Mouse (Mus musculus): ENCODE measurements around the gene Gclm. TPM values are rescaled to one million over a fixed set of nuclear protein-coding genes. Genes with fewer than 3 reads are reported as not detected.

Gclm gene
- polyA plus RNA-seq (2015; fragmentation: Nextera tagmentation; extraction: Ambion mirVana): 41.2 and 48.4 TPM in 2 replicates

DNA sequence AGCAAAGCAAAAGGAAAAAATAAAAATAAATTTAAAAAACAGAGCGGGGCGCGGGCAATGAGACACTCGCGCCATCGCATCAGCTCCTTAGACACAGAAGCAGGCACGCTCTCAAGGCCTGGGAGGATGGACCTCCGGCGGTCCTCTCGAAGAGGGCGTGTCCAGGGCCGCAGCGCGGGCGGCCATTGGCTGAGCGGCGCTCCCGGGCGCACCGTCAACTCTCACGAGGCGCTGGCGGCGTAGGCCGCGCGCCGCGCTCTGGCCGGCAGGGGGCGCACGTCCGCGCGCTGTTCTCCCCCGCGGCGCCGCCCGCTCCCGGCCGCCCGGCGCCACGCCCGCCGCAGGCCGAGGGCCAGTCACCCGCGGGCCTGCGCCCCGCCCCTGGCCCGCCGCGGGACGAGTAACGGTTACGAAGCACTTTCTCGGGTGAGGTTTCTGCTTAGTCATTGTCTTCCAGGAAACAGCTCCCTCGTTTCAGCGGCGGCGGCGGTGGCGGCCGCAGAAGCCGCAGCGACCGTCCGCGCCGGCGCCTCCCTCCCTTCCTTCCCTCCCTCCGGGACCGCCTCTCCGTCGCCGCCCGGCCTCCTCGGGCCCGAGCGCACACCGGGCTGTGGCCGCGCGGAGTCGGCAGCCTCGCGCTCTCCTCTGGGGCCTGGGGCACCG is at the start of gene Gclm:
TSS of gene Gclm (plus strand) at position 343 of the 663 bp plus-strand sequence.
- peak within 1 kb of the TSS; percentile 82 for H3K4me3 ChIP-seq
- H3K4me2 ChIP-seq: peak within 1 kb of the TSS; percentile 68
- no peaks in the 10 kb centered on the region for H3K9me3 ChIP-seq
- peaks cover 17% of the 10 kb centered on the region for H3K4me1 ChIP-seq (replicated peaks)
- ATAC-seq (ENCODE audit: low read depth): peak; percentile 99
- no peaks in the 10 kb centered on the region for H3K27me3 ChIP-seq
- H3K36me3 ChIP-seq: no peaks in the 10 kb centered on the region
- WGBS: under 1% methylated on average over 80 of the region's 90 CpGs
- H3K27ac ChIP-seq (replicated peaks): peak within 1 kb of the TSS; percentile 95
- H3K9ac ChIP-seq: peak within 1 kb of the TSS; percentile 93

DNA sequence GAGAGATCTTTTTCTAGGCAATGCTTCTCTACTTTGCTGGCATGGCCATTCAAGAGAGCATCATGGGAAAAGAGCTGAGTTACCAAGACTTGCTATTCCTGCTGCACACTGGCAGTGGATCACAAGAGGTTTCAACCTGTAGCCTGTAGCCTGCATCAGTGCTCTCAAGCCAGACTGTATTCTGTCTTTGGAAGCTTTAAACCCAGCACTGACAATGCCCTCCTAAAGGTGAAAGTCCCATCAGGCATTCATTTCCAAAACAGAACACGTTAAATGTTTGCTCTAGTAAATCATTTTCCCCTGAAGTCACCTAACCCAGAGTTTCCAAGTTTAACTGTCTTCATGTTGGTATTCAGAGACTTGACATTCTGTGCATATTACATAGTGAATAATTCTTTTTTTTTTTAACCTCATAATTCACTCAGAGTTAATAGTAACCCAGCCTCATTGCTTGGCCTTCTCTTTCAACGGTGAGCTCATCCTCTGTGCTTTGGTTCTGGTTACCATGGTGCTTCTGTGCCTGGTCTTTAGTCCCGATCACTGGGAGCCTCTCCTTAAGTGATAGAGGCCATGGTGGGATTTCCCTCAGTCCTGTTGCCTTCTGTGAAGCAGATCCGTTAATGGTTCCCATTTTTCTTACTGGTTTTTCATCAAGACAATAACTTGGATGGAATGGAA is 48.6 kb upstream of the Gclm start:
- WGBS: 69% methylated on average over 4 of the region's 4 CpGs
- no peak overlapping the region for H3K9ac ChIP-seq
- no peak overlapping the region for H3K4me2 ChIP-seq
- no peaks in the 10 kb centered on the region for H3K9me3 ChIP-seq
- H3K27me3 ChIP-seq: no peaks in the 10 kb centered on the region
- H3K4me3 ChIP-seq: no peak overlapping the region
- no peaks in the 10 kb centered on the region for H3K36me3 ChIP-seq
- no peak for ATAC-seq (ENCODE audit: low read depth)
- no peaks in the 10 kb centered on the region for H3K4me1 ChIP-seq (replicated peaks)
- H3K27ac ChIP-seq (replicated peaks): no peak overlapping the region

DNA sequence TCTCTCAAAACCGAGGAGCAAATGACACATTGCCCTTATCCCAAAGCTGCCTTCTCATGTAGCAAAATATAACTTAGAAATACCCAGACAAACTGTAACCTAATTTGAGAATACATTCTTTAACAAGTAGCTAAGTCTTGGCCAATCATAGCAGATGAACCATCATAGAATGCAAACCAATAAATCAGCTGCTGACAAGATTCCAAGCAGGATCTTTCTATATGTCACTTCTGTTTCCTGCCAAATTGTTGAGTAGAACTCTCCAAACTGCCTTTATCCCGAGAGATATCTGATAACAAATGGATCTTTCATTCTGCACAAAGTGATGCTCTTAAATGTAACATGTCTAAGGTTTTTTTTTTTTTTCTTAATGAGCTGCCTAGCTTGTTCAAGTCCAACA is 46.8 kb upstream of the Gclm start:
- Histone ChIP-seq H3K9ac (no peak overlapping the region), H3K4me2 (no peak overlapping the region), H3K27ac (replicated peaks) (no peak overlapping the region), H3K36me3 (no peaks in the 10 kb centered on the region), H3K27me3 (no peaks in the 10 kb centered on the region), H3K9me3 (no peaks in the 10 kb centered on the region), H3K4me3 (no peak overlapping the region), H3K4me1 (replicated peaks) (no peaks in the 10 kb centered on the region)
- 93% methylated on average over 2 of the region's 2 CpGs for WGBS
- ATAC-seq (ENCODE audit: low read depth): no peak

DNA sequence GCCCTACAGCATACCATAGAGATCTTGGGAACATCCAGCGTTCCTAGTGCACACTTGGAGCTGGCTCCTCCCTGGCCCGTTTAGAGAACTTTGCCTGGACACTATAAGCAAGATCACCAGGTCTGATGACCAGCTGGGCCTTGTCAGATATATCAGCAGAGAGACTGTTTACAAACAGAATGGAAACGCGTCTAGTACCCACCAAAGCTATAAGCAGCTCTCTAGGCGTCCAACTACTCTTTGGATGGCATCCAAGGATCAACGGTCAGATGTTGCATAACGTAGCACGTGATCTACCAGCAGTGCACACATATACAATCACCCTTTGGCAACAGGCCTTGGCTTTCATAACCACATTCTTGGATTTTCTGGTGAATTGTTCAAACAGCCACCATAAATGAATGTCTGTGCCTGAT is 46.4 kb upstream of the Gclm start:
- no peaks in the 10 kb centered on the region for H3K27me3 ChIP-seq
- H3K4me2 ChIP-seq: no peak overlapping the region
- 80% methylated on average over 8 of the region's 8 CpGs for WGBS
- no peak for ATAC-seq (ENCODE audit: low read depth)
- no peak overlapping the region for H3K27ac ChIP-seq (replicated peaks)
- no peak overlapping the region for H3K9ac ChIP-seq
- no peaks in the 10 kb centered on the region for H3K9me3 ChIP-seq
- H3K4me3 ChIP-seq: no peak overlapping the region
- H3K4me1 ChIP-seq (replicated peaks): no peaks in the 10 kb centered on the region
- H3K36me3 ChIP-seq: no peaks in the 10 kb centered on the region

DNA sequence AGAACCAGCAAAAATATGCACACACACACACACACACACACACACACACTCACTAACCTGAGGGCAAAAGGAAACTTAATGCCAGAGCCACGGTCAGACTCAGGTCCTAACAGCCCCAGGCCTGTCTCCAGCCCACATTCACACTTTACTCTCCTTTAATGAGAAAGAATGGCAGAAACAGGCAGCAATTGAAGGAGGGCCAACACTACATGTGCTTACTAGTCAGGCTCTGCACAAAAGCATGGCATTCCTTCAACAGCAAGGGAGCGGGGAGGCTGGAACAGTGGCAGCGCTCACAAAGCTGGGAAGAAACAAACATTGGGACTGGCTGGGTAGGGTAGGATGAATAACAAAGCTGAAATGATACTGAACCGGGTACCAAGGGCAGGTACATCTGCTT is 45.8 kb upstream of the Gclm start:
- WGBS: 78% methylated on average over 4 of the region's 4 CpGs
- no peaks in the 10 kb centered on the region for H3K36me3 ChIP-seq
- ATAC-seq (ENCODE audit: low read depth): no peak
- no peaks in the 10 kb centered on the region for H3K4me1 ChIP-seq (replicated peaks)
- H3K9me3 ChIP-seq: no peaks in the 10 kb centered on the region
- H3K27ac ChIP-seq (replicated peaks): no peak overlapping the region
- no peak overlapping the region for H3K9ac ChIP-seq
- H3K4me2 ChIP-seq: no peak overlapping the region
- no peak overlapping the region for H3K4me3 ChIP-seq
- no peaks in the 10 kb centered on the region for H3K27me3 ChIP-seq

DNA sequence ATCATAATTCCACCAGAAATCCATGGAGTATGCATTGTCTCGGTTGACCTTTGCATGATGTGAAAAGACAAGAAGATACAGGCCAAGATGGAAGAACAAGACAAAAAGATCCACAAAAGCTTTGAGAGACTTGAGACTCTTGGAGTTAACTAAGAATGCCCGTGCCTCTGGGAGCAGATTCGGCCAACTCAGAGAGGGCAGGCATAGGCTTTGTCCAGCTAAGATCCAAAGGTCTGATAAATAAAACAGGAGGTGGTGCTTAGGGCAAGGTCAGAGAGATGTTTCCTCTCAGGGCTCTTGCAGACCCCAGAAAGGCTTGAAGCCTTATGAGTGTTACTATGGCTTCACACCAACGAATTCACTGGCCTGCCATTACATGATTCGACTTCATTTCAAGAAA is 45.3 kb upstream of the Gclm start:
- no peak for ATAC-seq (ENCODE audit: low read depth)
- H3K9ac ChIP-seq: no peak overlapping the region
- H3K27ac ChIP-seq (replicated peaks): no peak overlapping the region
- no peaks in the 10 kb centered on the region for H3K27me3 ChIP-seq
- H3K36me3 ChIP-seq: no peaks in the 10 kb centered on the region
- no peaks in the 10 kb centered on the region for H3K4me1 ChIP-seq (replicated peaks)
- H3K9me3 ChIP-seq: no peaks in the 10 kb centered on the region
- H3K4me3 ChIP-seq: no peak overlapping the region
- WGBS: 86% methylated on average over 5 of the region's 5 CpGs
- no peak overlapping the region for H3K4me2 ChIP-seq

DNA sequence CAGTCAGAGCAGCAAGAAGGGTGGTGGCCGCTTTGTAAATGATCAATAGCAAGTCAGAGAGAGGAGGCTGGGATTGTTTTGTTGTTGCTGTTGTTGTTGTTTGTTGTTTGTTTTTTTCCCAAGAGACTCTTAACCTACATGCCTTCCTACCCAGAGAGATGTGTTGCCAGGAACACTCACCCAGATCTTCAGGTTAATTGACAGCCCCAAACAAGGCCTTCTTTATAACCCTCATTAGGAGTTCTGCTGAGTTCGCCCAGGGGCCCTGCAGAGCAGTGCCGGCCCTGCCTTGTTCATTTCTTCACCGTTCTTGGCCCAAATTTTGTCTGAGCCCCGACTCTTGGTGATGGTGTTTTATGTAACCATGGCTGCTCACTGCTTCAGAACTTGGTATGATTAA is 44.9 kb upstream of the Gclm start:
- H3K4me1 ChIP-seq (replicated peaks): no peaks in the 10 kb centered on the region
- no peak overlapping the region for H3K9ac ChIP-seq
- no peaks in the 10 kb centered on the region for H3K9me3 ChIP-seq
- WGBS: 36% methylated on average over 5 of the region's 5 CpGs
- no peaks in the 10 kb centered on the region for H3K36me3 ChIP-seq
- ATAC-seq (ENCODE audit: low read depth): no peak
- H3K4me3 ChIP-seq: no peak overlapping the region
- H3K4me2 ChIP-seq: no peak overlapping the region
- no peaks in the 10 kb centered on the region for H3K27me3 ChIP-seq
- no peak overlapping the region for H3K27ac ChIP-seq (replicated peaks)

DNA sequence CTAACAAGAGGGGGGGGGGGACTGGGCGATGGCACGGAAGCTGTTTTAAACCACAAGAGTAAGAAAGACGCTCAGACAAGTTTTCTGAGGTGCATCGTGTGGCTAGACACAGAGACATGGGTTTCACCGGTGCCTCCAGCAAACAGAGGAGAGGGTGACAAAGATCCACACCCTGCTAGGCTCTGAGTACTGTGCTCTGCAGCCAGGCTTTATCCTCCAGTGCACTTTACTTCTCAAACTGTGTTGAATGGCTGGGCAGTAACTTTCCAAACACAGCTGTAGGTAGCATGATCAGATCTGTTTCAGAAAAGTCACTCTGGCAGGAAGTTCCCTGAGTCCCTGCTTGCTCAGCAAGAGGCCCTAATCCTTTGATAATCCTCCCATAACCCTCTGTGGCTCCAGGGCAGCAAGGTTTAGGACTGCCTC is 43.0 kb upstream of the Gclm start:
- no peaks in the 10 kb centered on the region for H3K27me3 ChIP-seq
- H3K4me2 ChIP-seq: no peak overlapping the region
- no peak for ATAC-seq (ENCODE audit: low read depth)
- no peak overlapping the region for H3K4me3 ChIP-seq
- no peak overlapping the region for H3K27ac ChIP-seq (replicated peaks)
- no peaks in the 10 kb centered on the region for H3K36me3 ChIP-seq
- no peak overlapping the region for H3K9ac ChIP-seq
- H3K9me3 ChIP-seq: no peaks in the 10 kb centered on the region
- 49% methylated on average over 5 of the region's 5 CpGs for WGBS
- H3K4me1 ChIP-seq (replicated peaks): no peaks in the 10 kb centered on the region

DNA sequence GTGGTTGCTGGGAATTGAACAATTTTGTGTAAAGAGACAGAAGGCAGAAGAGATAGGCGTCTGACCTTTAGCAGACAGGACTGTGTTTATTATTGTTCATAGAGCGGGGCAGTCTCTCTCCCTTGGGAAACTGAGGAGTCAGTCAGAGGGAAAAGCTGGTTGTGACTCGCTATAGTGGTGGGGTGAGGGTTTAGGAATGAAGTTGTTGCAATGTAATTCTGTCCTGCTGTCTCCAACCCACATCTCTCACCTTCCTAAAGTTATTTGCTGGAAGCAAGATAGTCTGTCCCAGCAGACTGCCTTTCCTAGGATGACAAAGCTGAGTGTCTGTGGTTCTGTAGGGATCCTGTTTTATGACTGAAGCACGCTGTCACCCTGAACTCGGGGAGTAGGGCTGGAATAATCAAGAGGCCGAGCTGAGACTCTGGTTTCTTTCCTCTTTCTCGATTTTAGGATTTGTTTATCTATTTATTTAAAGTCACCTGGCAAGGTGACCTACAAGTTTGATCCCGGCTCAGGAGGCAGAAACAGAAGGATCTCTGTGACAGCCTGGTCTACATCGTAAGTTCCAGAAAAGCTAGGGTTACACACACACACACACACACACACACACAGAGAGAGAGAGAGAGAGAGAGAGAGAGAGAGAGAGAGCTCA is 41.6 kb upstream of the Gclm start:
- Histone ChIP-seq H3K4me1 (replicated peaks) (no peaks in the 10 kb centered on the region), H3K27me3 (no peaks in the 10 kb centered on the region), H3K4me2 (no peak overlapping the region), H3K36me3 (no peaks in the 10 kb centered on the region), H3K9me3 (no peaks in the 10 kb centered on the region), H3K27ac (replicated peaks) (no peak overlapping the region), H3K9ac (no peak overlapping the region), H3K4me3 (no peak overlapping the region)
- WGBS: 72% methylated on average over 9 of the region's 9 CpGs
- no peak for ATAC-seq (ENCODE audit: low read depth)

DNA sequence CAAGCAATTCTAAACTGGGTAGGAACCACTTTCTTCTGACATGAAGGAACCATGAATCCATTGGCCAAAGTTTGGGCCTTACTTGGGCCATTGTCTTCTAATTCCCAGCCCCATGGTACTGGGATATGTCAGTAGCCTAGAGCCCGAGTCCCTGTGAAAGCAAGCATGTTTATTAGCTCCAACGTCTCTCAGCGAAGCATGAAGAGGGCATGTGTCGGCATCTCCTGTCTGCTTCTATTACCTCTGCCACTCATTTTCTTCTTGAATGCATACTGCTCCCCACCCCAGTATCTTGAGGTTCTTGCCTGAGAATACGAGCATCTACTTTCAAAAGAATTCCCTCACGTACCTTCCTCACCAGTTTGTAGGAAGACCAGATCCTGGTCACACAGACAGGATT is 39.6 kb upstream of the Gclm start:
- Histone ChIP-seq H3K4me3 (no peak overlapping the region), H3K27ac (replicated peaks) (no peak overlapping the region), H3K9ac (no peak overlapping the region), H3K9me3 (no peaks in the 10 kb centered on the region), H3K36me3 (no peaks in the 10 kb centered on the region), H3K27me3 (no peaks in the 10 kb centered on the region), H3K4me1 (replicated peaks) (no peaks in the 10 kb centered on the region), H3K4me2 (no peak overlapping the region)
- no peak for ATAC-seq (ENCODE audit: low read depth)
- 86% methylated on average over 6 of the region's 6 CpGs for WGBS

DNA sequence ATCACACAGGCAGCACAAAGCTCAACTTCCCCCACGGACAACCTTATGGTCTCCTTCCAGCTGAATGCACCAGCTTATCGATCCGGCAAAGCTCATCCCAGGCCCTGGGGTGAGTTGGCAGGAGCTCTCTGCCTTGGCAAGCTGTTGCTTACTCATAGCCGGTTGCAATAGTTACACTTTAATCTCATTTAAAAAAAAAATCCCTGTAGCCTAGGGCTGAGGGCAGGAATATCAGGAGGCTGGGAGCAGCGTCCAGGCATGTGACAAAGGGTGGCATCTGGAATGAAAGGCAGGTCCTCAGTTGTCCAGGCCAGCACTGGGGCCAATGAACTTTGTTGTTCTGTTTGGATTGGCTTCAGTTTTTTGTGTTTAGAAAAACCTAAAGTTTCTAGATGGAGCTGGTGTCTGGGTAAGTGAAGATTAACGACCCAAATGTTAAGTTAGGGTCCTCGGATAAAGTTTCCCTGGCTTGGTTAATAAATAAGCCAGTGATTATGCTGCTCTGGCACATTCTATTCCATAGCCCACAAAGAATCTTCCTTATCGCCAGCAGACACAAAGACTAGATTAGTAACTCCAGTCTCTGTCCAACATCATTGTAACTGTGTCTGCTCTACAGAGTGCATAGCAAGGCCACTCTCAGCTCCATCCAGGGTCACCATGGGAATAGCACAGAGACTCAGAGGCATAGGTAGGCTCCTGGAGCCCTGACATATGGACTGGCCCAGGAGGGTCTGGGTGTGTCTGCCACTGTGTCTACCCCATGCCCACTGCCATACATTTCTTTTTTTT is 38.9 kb upstream of the Gclm start:
- H3K4me2 ChIP-seq: no peak overlapping the region
- no peak for ATAC-seq (ENCODE audit: low read depth)

DNA sequence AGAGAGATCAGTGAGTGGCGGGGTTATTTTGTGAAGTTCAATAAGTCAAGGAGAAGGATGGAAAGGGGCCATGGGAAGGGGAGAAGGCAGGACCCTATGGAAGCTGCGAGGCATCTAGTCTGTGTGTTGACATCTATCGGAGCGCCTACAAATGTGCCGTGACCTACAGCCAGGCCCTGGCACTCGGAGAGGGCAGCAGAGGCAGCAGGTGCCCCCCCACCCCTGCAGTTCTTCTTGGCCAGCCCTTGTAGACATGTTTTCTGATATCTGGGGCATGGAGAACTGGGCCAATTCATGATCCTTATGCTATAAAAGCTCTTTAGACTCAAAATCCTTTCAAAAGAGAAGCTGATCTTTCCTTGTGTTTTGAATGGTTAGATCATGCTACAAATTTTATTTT is 37.6 kb upstream of the Gclm start:
- H3K9ac ChIP-seq: no peak overlapping the region
- WGBS: 78% methylated on average over 6 of the region's 6 CpGs
- no peak overlapping the region for H3K27ac ChIP-seq (replicated peaks)
- no peaks in the 10 kb centered on the region for H3K36me3 ChIP-seq
- no peaks in the 10 kb centered on the region for H3K4me1 ChIP-seq (replicated peaks)
- no peak overlapping the region for H3K4me3 ChIP-seq
- H3K4me2 ChIP-seq: no peak overlapping the region
- no peaks in the 10 kb centered on the region for H3K9me3 ChIP-seq
- H3K27me3 ChIP-seq: no peaks in the 10 kb centered on the region
- ATAC-seq (ENCODE audit: low read depth): no peak

More for the DNA sequence above, 38.9 kb upstream of the Gclm start:
- no peak overlapping the region for H3K9ac ChIP-seq
- H3K4me1 ChIP-seq (replicated peaks): no peaks in the 10 kb centered on the region
- no peaks in the 10 kb centered on the region for H3K36me3 ChIP-seq
- H3K27ac ChIP-seq (replicated peaks): no peak overlapping the region
- H3K27me3 ChIP-seq: no peaks in the 10 kb centered on the region
- 60% methylated on average over 8 of the region's 8 CpGs for WGBS
- H3K4me3 ChIP-seq: no peak overlapping the region
- no peaks in the 10 kb centered on the region for H3K9me3 ChIP-seq

All from neural tube, embryonic 13.5 days (tissue).